Mouse (Mus musculus) embryonic fibroblast, embryonic 13.5 days (primary cell): ENCODE data around the gene Pdia5. TPM values are rescaled to one million over a fixed set of nuclear protein-coding genes. Genes with fewer than 3 reads are reported as not detected.
A peak's percentile ranks its signal among the peaks of the same experiment; 100 is the strongest.

Source experiments
- H3K27ac ChIP-seq: 2 replicates; pipeline ENCODE4 v1.5.1; 2012; ENCODE audit warnings: low read length, control low read depth, inconsistent platforms; ENCODE audit not compliant: insufficient read depth
- H3K4me1 ChIP-seq: 2 replicates; pipeline ENCODE4 v1.6.1; 2011; ENCODE audit warnings: low read length; ENCODE audit not compliant: control insufficient read depth, insufficient read depth
- H3K4me3 ChIP-seq: 2 replicates; pipeline ENCODE4 v1.5.1; 2011; ENCODE audit warnings: mild to moderate bottlenecking, control low read depth, low read length; ENCODE audit not compliant: insufficient read depth
- CTCF ChIP-seq: IDR thresholded peaks from 2 replicates; pipeline ENCODE4 v1.5.1; 2011; ENCODE audit warnings: mild to moderate bottlenecking, control low read depth, low read length, moderate library complexity, borderline replicate concordance; ENCODE audit not compliant: insufficient read depth
- POLR2A ChIP-seq: IDR thresholded peaks from 2 replicates; pipeline ENCODE4 v1.6.1; 2011; ENCODE audit warnings: low read depth, mild to moderate bottlenecking, control low read depth, low read length, moderate library complexity
- polyA plus RNA-seq: library from polyadenylated mRNA; stranded (reverse); fragments of >200 nt; gene quantifications from 2 replicates; pipeline ENCODE4 v1.2.4, GENCODE M21; 2011; ENCODE audit warnings: low read depth; ENCODE audit not compliant: missing spikeins, insufficient read length

Gene Pdia5
- polyA plus RNA-seq, 1 experiment = 96.7 TPM

- Histone ChIP-seq H3K27ac (peak overlapping the region; percentile 76), H3K4me1 (peaks cover 18% of the 10 kb centered on the region), H3K4me3 (no peak overlapping the region)
- TF ChIP-seq CTCF (no peak), POLR2A (no peak)
These were observed 18.8 kb upstream of the Pdia5 start for GRCm38 (mm10) chr16:35509331-35510070.

- H3K4me1 ChIP-seq = peaks cover 18% of the 10 kb centered on the region
- peak overlapping the region; percentile 76 for H3K27ac ChIP-seq
- TF ChIP-seq CTCF = no peak
- no peak for TF ChIP-seq POLR2A
- no peak overlapping the region for H3K4me3 ChIP-seq
These were observed 17.9 kb upstream of the Pdia5 start for GRCm38 (mm10) chr16:35508581-35508980.

- Histone ChIP-seq H3K4me1 (peaks cover 21% of the 10 kb centered on the region), H3K4me3 (no peak overlapping the region), H3K27ac (no peak overlapping the region)
- TF ChIP-seq POLR2A = no peak
- no peak for TF ChIP-seq CTCF
These were observed 15.1 kb upstream of the Pdia5 start for GRCm38 (mm10) chr16:35505786-35506185.

- TF ChIP-seq POLR2A = no peak
- Histone ChIP-seq H3K4me1 (peaks cover 13% of the 10 kb centered on the region), H3K27ac (no peak overlapping the region), H3K4me3 (no peak overlapping the region)
These were observed 13.6 kb upstream of the Pdia5 start for GRCm38 (mm10) chr16:35504266-35504665.

GRCm38 (mm10) chr16:35502456-35502855 lies 11.8 kb upstream of the Pdia5 start:
- Histone ChIP-seq H3K4me3 (no peak overlapping the region), H3K4me1 (peaks cover 2% of the 10 kb centered on the region; the same call in 1 of the 2 replicates), H3K27ac (no peak overlapping the region)
- TF ChIP-seq CTCF (no peak), POLR2A (no peak)

GRCm38 (mm10) chr16:35501106-35501760 lies 10.6 kb upstream of the Pdia5 start:
- TF ChIP-seq CTCF = no peak
- TF ChIP-seq POLR2A = no peak
- H3K4me3 ChIP-seq = no peak overlapping the region
- H3K27ac ChIP-seq = peak overlapping the region; percentile 86
- peaks cover 2% of the 10 kb centered on the region; the same call in 1 of the 2 replicates for H3K4me1 ChIP-seq

GRCm38 (mm10) chr16:35500342-35500741 lies 9.7 kb upstream of the Pdia5 start:
- TF ChIP-seq CTCF (no peak), POLR2A (no peak)
- Histone ChIP-seq H3K4me1 (peaks cover 2% of the 10 kb centered on the region; the same call in 1 of the 2 replicates), H3K27ac (peak overlapping the region; percentile 77; the same call in 1 of the 2 replicates), H3K4me3 (no peak overlapping the region)

- TF ChIP-seq POLR2A = no peak
- Histone ChIP-seq H3K4me3 (peak overlapping the region; percentile 75), H3K27ac (no peak overlapping the region), H3K4me1 (peaks cover 13% of the 10 kb centered on the region; the same call in 1 of the 2 replicates)
These were observed 880 bp downstream of the Pdia5 start for GRCm38 (mm10) chr16:35489793-35490192.

GRCm38 (mm10) chr16:35489066-35489718 lies 1.5 kb downstream of the Pdia5 start:
- no peak overlapping the region for H3K27ac ChIP-seq
- TF ChIP-seq POLR2A = no peak
- no peak for TF ChIP-seq CTCF
- peak overlapping the region; percentile 75 for H3K4me3 ChIP-seq
- H3K4me1 ChIP-seq = peaks cover 18% of the 10 kb centered on the region; the same call in 1 of the 2 replicates

- Histone ChIP-seq H3K4me3 (no peak overlapping the region), H3K4me1 (peaks cover 22% of the 10 kb centered on the region; the same call in 1 of the 2 replicates), H3K27ac (no peak overlapping the region)
- TF ChIP-seq CTCF (no peak), POLR2A (no peak)
These were observed 2.9 kb downstream of the Pdia5 start for GRCm38 (mm10) chr16:35487776-35488175.
